Mouse (Mus musculus) MEL (cell line): ENCODE data around the gene Srsf3. TPM values are rescaled to one million over a fixed set of nuclear protein-coding genes. Genes with fewer than 3 reads are reported as not detected.

ENCODE experiments used
- DNase-seq: peaks from one replicate; pipeline ENCODE4 v3.0.0; 2011; ENCODE audit warnings: low read depth, low spot score
- H3K27ac ChIP-seq: 2 replicates; pipeline ENCODE4 v1.5.1; 2012; ENCODE audit warnings: low read depth, mild to moderate bottlenecking, control low read depth, low read length, moderate library complexity; ENCODE audit not compliant: control insufficient read depth
- H3K27me3 ChIP-seq, 2 experiments: fragments of 150-350 bp in 1 of 2; sonication (generic) in 1 of 2; 2 replicates each; pipeline ENCODE4 v1.6.1; 2012; ENCODE audit warnings: low read length in 2 of 2, mild to moderate bottlenecking in 2 of 2, improper control_type of control experiment in 1 of 2, moderate library complexity in 1 of 2; ENCODE audit not compliant: insufficient read depth in 2 of 2, control insufficient read depth in 1 of 2
- H3K36me3 ChIP-seq, 2 experiments: 2 replicates each; pipeline ENCODE4 v1.6.1; 2012 to 2014; ENCODE audit warnings: low read length in 2 of 2, improper control_type of control experiment in 1 of 2, inconsistent platforms in 1 of 2, mild to moderate bottlenecking in 1 of 2; ENCODE audit not compliant: insufficient read depth in 2 of 2, control insufficient read depth in 1 of 2
- H3K4me1 ChIP-seq, 2 experiments: fragments of 150-350 bp in 1 of 2; sonication (generic) in 1 of 2; 2 replicates each; pipeline ENCODE4 v1.6.1; 2012; ENCODE audit warnings: low read length in 2 of 2, improper control_type of control experiment in 1 of 2, mild to moderate bottlenecking in 1 of 2; ENCODE audit not compliant: insufficient read depth in 2 of 2, control insufficient read depth in 1 of 2
- H3K4me3 ChIP-seq, 2 experiments: fragments of 150-350 bp in 1 of 2; sonication (generic) in 1 of 2; 2 replicates each; pipeline ENCODE4 v1.5.1; 2012; ENCODE audit warnings: low read depth in 2 of 2, low read length in 2 of 2, mild to moderate bottlenecking in 2 of 2, moderate library complexity in 2 of 2, control low read depth in 1 of 2, improper control_type of control experiment in 1 of 2; ENCODE audit not compliant: control insufficient read depth in 1 of 2, insufficient read depth in 1 of 2
- H3K79me2 ChIP-seq: 2 replicates; pipeline ENCODE4 v1.6.1; 2012; ENCODE audit warnings: mild to moderate bottlenecking, low read length, moderate library complexity; ENCODE audit not compliant: control insufficient read depth, poor library complexity, insufficient read depth
- H3K9ac ChIP-seq: 2 replicates; pipeline ENCODE4 v1.6.1; 2012; ENCODE audit warnings: low read depth, mild to moderate bottlenecking, control low read depth, low read length, moderate library complexity; ENCODE audit not compliant: control insufficient read depth, poor library complexity, severe bottlenecking
- H3K9me3 ChIP-seq: fragments of 150-350 bp; sonication (generic); replicated peaks from 2 replicates; pipeline ENCODE4 v1.6.1; 2012; ENCODE audit warnings: mild to moderate bottlenecking, low read length, improper control_type of control experiment, moderate library complexity; ENCODE audit not compliant: insufficient read depth
- BHLHE40 ChIP-seq: IDR thresholded peaks from 2 replicates; pipeline ENCODE4 v1.6.1; 2012; ENCODE audit warnings: low read depth, mild to moderate bottlenecking, inconsistent platforms, low read length, improper control_type of control experiment, borderline replicate concordance
- E2F4 ChIP-seq: IDR thresholded peaks from 2 replicates; pipeline ENCODE4 v1.6.1; 2011; ENCODE audit warnings: low read depth, low read length, improper control_type of control experiment, borderline replicate concordance
- EP300 ChIP-seq, 2 experiments: IDR thresholded peaks; 2 replicates each; pipeline ENCODE4 v1.6.1; 2011; ENCODE audit warnings: improper control_type of control experiment in 2 of 2, low read length in 2 of 2, low read depth in 1 of 2, mild to moderate bottlenecking in 1 of 2
- ETS1 ChIP-seq: IDR thresholded peaks from 2 replicates; pipeline ENCODE4 v1.6.1; 2012; ENCODE audit warnings: low read depth, mild to moderate bottlenecking, inconsistent platforms, low read length, improper control_type of control experiment, moderate library complexity
- GABPA ChIP-seq: IDR thresholded peaks from 2 replicates; pipeline ENCODE4 v1.6.1; 2012; ENCODE audit warnings: low read depth, mild to moderate bottlenecking, inconsistent platforms, low read length, improper control_type of control experiment, moderate library complexity
- HCFC1 ChIP-seq: IDR thresholded peaks from 2 replicates; pipeline ENCODE4 v1.6.1; 2012; ENCODE audit warnings: low read depth, mild to moderate bottlenecking, inconsistent platforms, low read length, improper control_type of control experiment, moderate library complexity
- KAT2A ChIP-seq: conservative IDR thresholded peaks from 2 replicates; pipeline ENCODE4 v1.6.1; 2012; ENCODE audit warnings: low read depth, low read length, improper control_type of control experiment, inconsistent platforms
- MAX ChIP-seq: IDR thresholded peaks from 2 replicates; pipeline ENCODE4 v1.6.1; 2011; ENCODE audit warnings: low read length, improper control_type of control experiment
- MEF2A ChIP-seq: IDR thresholded peaks from 2 replicates; pipeline ENCODE4 v1.6.1; 2014; ENCODE audit warnings: low read depth, mild to moderate bottlenecking, inconsistent platforms, low read length, improper control_type of control experiment; ENCODE audit not compliant: poor library complexity, insufficient replicate concordance, severe bottlenecking; ENCODE audit errors: extremely low read depth
- MYC ChIP-seq: IDR thresholded peaks from 2 replicates; pipeline ENCODE4 v1.6.1; 2011; ENCODE audit warnings: low read depth, mild to moderate bottlenecking, low read length, improper control_type of control experiment, moderate library complexity
- POLR2A ChIP-seq, 2 experiments: IDR thresholded peaks; 2 replicates each; pipeline ENCODE4 v1.6.1; 2011 to 2012; ENCODE audit warnings: low read length in 2 of 2, mild to moderate bottlenecking in 2 of 2, control low read depth in 1 of 2, improper control_type of control experiment in 1 of 2, low read depth in 1 of 2, moderate library complexity in 1 of 2; ENCODE audit not compliant: control insufficient read depth in 1 of 2, insufficient read depth in 1 of 2, poor library complexity in 1 of 2
- POLR2AphosphoS5 ChIP-seq: IDR thresholded peaks from 2 replicates; pipeline ENCODE4 v1.6.1; 2012; ENCODE audit warnings: low read depth, borderline replicate concordance, mild to moderate bottlenecking, inconsistent platforms, low read length, moderate library complexity, mixed read lengths
- RCOR1 ChIP-seq: IDR thresholded peaks from 2 replicates; pipeline ENCODE4 v1.6.1; 2012; ENCODE audit warnings: low read depth, mild to moderate bottlenecking, inconsistent platforms, low read length, improper control_type of control experiment
- SIN3A ChIP-seq: IDR thresholded peaks from 2 replicates; pipeline ENCODE4 v1.6.1; 2012; ENCODE audit warnings: low read length, improper control_type of control experiment, inconsistent platforms
- TBP ChIP-seq: IDR thresholded peaks from 2 replicates; pipeline ENCODE4 v1.8.0; 2011; ENCODE audit warnings: low read depth, low read length, improper control_type of control experiment
- TCF12 ChIP-seq: IDR thresholded peaks from 2 replicates; pipeline ENCODE4 v1.6.1; 2014; ENCODE audit warnings: low read depth, mild to moderate bottlenecking, inconsistent platforms, low read length, improper control_type of control experiment, moderate library complexity
- UBTF ChIP-seq: IDR thresholded peaks from 2 replicates; pipeline ENCODE4 v1.6.1; 2012; ENCODE audit warnings: low read depth, mild to moderate bottlenecking, inconsistent platforms, low read length, improper control_type of control experiment, moderate library complexity, borderline replicate concordance; ENCODE audit not compliant: insufficient read depth
- ZC3H11A ChIP-seq: IDR thresholded peaks from 2 replicates; pipeline ENCODE4 v1.6.1; 2012; ENCODE audit warnings: low read depth, mild to moderate bottlenecking, inconsistent platforms, low read length, improper control_type of control experiment
- ZKSCAN1 ChIP-seq: IDR thresholded peaks from 2 replicates; pipeline ENCODE4 v1.6.1; 2012; ENCODE audit warnings: low read depth, mild to moderate bottlenecking, inconsistent platforms, low read length, improper control_type of control experiment, moderate library complexity
- ZMIZ1 ChIP-seq: IDR thresholded peaks from 2 replicates; pipeline ENCODE4 v1.6.1; 2012; ENCODE audit warnings: low read depth, mild to moderate bottlenecking, inconsistent platforms, low read length, improper control_type of control experiment, moderate library complexity
- ZNF384 ChIP-seq: IDR thresholded peaks from 2 replicates; pipeline ENCODE4 v1.6.1; 2012; ENCODE audit warnings: low read depth, mild to moderate bottlenecking, inconsistent platforms, low read length, improper control_type of control experiment
- polyA plus RNA-seq, 2 experiments: library from polyadenylated mRNA; stranded (reverse) in 1 of 2; unstranded in 1 of 2; fragments of >175 nt in 1 of 2; fragments of >200 nt in 1 of 2; gene quantifications; 2 replicates each; pipeline versions ENCODE4 v1.2.1 to v1.2.4; 2012; ENCODE audit warnings: low replicate concordance in 2 of 2, low read depth in 1 of 2; ENCODE audit not compliant: insufficient read length in 2 of 2, insufficient read depth in 1 of 2, missing spikeins in 1 of 2
- total RNA-seq: library from RNA; depleted of rRNA; stranded (reverse); fragments of 300-350 nt; gene quantifications from 2 replicates; pipeline ENCODE4 v1.2.3, GENCODE M21; 2012

Srsf3 gene
- total and polyA plus RNA-seq, 3 experiments = 326 to 556 (median 367) TPM

DNA sequence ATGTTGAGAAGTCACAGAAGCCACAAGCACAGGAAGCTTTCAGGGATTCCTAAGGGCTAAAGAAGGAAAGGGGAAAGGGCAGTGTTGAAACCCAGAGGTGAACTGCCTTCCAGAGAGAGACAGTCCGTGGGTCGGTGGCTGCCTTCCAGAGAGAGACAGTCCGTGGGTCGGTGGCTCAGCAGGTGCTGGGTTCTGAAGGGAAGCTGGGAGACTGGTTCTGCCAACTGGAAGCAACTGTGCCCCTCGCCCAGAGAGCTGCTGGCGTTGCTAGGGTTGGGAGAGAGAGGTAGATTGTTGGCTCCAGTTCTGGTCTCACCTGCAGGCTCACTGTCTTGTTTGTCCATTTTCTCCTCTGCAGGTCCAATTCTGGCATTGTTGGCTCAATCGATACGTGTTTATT, 26.1 kb downstream of the Srsf3 start:
- Histone ChIP-seq H3K4me1 (peaks cover 3 to 7% of the 10 kb centered on the region in 2 experiments; a peak in 2 of 4 replicates), H3K9me3 (no peaks in the 10 kb centered on the region), H3K4me3 (no peak overlapping the region), H3K27me3 (no peaks in the 10 kb centered on the region), H3K27ac (no peak overlapping the region), H3K9ac (no peak overlapping the region), H3K36me3 (0 out of 4 replicates have a peak, but pooled peaks cover 0 to 5% of the 10 kb centered on the region in 2 experiments), H3K79me2 (no peaks in the 10 kb centered on the region)
- no peak for DNase-seq
- TF ChIP-seq E2F4 = no peak
- TF ChIP-seq ZMIZ1 = no peak

DNA sequence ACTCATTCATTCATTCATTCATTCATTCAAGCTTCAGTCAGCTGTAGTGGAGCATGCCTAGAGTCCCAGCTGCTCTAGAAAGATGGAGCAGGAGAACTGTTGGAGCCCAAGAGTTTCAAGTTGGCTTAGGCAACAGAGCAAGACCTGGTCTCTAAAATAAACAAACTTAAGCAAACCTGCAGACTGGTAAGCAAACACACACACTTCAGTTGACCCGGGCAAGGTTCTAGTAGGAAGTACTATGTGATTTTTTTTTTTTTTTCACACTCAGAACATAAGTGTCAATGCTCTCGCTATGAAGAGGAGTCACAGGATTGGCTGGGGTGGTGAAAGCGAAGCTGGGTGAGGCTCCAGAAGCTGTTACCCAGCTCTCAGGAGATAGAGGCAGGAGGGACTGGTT, 27.2 kb downstream of the Srsf3 start:
- Histone ChIP-seq H3K36me3 (0 out of 4 replicates have a peak, but pooled peaks cover 0 to 5% of the 10 kb centered on the region in 2 experiments), H3K27ac (no peak overlapping the region), H3K4me3 (no peak overlapping the region), H3K9me3 (no peaks in the 10 kb centered on the region), H3K27me3 (no peaks in the 10 kb centered on the region), H3K4me1 (peaks cover under 1 to 7% of the 10 kb centered on the region in 2 experiments; a peak in 2 of 4 replicates), H3K9ac (no peak overlapping the region), H3K79me2 (no peaks in the 10 kb centered on the region)
- no peak for DNase-seq
- TF ChIP-seq ZKSCAN1 = no peak
- no peak for TF ChIP-seq POLR2AphosphoS5
- no peak for TF ChIP-seq MYC

DNA sequence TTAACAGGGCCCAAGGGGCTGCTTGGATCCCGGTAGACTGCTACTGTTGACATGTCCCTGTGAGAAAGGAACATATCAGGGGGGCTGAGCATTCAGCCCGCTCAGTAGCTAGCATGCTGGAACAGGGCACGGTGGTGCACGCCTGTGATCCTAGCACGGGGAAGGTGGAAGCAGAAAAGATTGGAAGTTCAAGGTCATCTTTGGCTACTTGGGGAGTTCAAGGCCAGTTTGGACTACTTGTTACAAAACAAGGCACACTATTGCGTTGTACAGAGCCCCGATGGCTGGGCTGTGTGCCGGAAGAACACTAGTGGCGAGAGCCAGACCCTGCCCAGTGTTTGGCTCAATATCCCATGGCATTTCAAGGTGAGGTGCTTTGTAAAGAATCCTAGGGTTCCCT, 28.5 kb downstream of the Srsf3 start:
- no peak overlapping the region for H3K9ac ChIP-seq
- H3K27ac ChIP-seq = no peak overlapping the region
- 0 out of 4 replicates have a peak, but pooled peaks cover 0 to 5% of the 10 kb centered on the region in 2 experiments for H3K36me3 ChIP-seq
- H3K9me3 ChIP-seq = no peaks in the 10 kb centered on the region
- TF ChIP-seq RCOR1 (no peak), ZC3H11A (no peak), BHLHE40 (no peak), TBP (no peak), HCFC1 (no peak), KAT2A (no peak), MEF2A (no peak), ETS1 (no peak), TCF12 (no peak), UBTF (no peak), MAX (no peak), SIN3A (no peak), ZNF384 (no peak), POLR2A (IDR thresholded peaks at IDR 0.05; ENCODE audit: control insufficient read depth in 1 of 2, insufficient read depth in 1 of 2, low read depth in 1 of 2, low read length in 2 of 2, poor library complexity in 1 of 2) (no peak), GABPA (no peak), ZKSCAN1 (no peak), EP300 (IDR thresholded peaks at IDR 0.05; ENCODE audit: low read depth in 1 of 2, low read length in 2 of 2) (no peak), POLR2AphosphoS5 (no peak)
- no peak overlapping the region for H3K4me3 ChIP-seq
- H3K79me2 ChIP-seq = no peaks in the 10 kb centered on the region
- H3K4me1 ChIP-seq = peaks cover 0 to 7% of the 10 kb centered on the region in 2 experiments; a peak in 1 of 4 replicates
- no peak for DNase-seq
- no peaks in the 10 kb centered on the region for H3K27me3 ChIP-seq
